Mouse (Mus musculus) ES-Bruce4 (cell line): ENCODE data around the gene Nlrp2.

Experiments used
- CTCF ChIP-seq: IDR thresholded peaks from one replicate; pipeline ENCODE4 v1.8.1; 2011; ENCODE audit warnings: low read depth, low read length
- EP300 ChIP-seq: IDR thresholded peaks from 2 replicates; pipeline ENCODE4 v1.6.1; 2011; ENCODE audit warnings: low read depth, low read length; ENCODE audit not compliant: insufficient read depth
- POLR2A ChIP-seq: IDR thresholded peaks from one replicate; pipeline ENCODE4 v1.8.1; 2011; ENCODE audit warnings: low read length; ENCODE audit not compliant: insufficient read depth

DNA sequence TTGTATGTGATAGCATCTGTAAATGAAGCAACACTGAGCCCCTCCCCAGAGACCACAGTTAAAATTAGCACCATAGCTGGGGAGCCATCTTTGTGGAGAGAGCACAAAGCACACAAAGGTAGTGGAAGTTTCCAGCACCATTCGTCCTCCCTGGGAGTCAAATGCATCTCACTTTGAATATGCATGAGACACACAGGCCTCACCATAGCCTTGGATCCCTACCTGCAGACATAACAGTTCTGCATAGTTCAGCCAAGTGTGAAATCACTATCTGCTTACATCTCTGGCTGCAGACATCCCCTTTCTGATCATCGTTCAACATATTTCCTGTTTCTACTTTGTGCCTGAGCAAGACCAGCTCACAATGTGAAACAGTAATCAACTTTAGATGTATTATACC, 15.9 kb upstream of the Nlrp2 start:
- TF ChIP-seq CTCF (no peak), POLR2A (no peak), EP300 (no peak)
